Mouse (Mus musculus): ENCODE data around the gene Slit2. TPM values are rescaled to one million over a fixed set of nuclear protein-coding genes. Genes with fewer than 3 reads are reported as not detected.

The Slit2 gene
- polyA plus RNA-seq, 1 experiment, result 4.9 TPM

GRCm38 (mm10) chr5:48331441-48331840 is 348.5 kb downstream of the Slit2 start:
- Histone ChIP-seq H3K36me3 (ENCODE audit: control insufficient read depth, insufficient read depth) (no peaks in the 10 kb centered on the region), H3ac (ENCODE audit: control insufficient read depth, insufficient read length, low read depth) (no peak overlapping the region), H3K4me3 (ENCODE audit: insufficient read depth, poor library complexity, severe bottlenecking) (no peak overlapping the region), H3K27me3 (ENCODE audit: control insufficient read depth, insufficient read depth, insufficient read length) (no peaks in the 10 kb centered on the region), H3K79me2 (ENCODE audit: control insufficient read depth, insufficient read depth) (no peaks in the 10 kb centered on the region), H3K79me3 (ENCODE audit: low read depth) (no peaks in the 10 kb centered on the region)
- no peak for TF ChIP-seq MYOD1 (IDR thresholded peaks at IDR 0.05; ENCODE audit: control insufficient read depth, insufficient read length, low read depth)
- TF ChIP-seq CEBPB (IDR thresholded peaks at IDR 0.05; ENCODE audit: low read depth), result no peak
- no peak for TF ChIP-seq FOSL1 (IDR thresholded peaks at IDR 0.05; ENCODE audit: insufficient read depth, low read length, poor library complexity, severe bottlenecking)
- TF ChIP-seq CTCF (IDR thresholded peaks at IDR 0.05; ENCODE audit: control insufficient read depth, insufficient read depth, insufficient read length), result no peak
- TF ChIP-seq MAX (IDR thresholded peaks at IDR 0.05), result no peak

GRCm38 (mm10) chr5:48333407-48333806 is 350.5 kb downstream of the Slit2 start:
- H3K79me3 ChIP-seq (ENCODE audit: low read depth), result no peaks in the 10 kb centered on the region
- H3K79me2 ChIP-seq (ENCODE audit: control insufficient read depth, insufficient read depth), result no peaks in the 10 kb centered on the region
- TF ChIP-seq MYOG (IDR thresholded peaks at IDR 0.05; ENCODE audit: control insufficient read depth, extremely low read depth, insufficient read length) (no peak), USF1 (IDR thresholded peaks at IDR 0.05; ENCODE audit: low read depth) (no peak), FOSL1 (IDR thresholded peaks at IDR 0.05; ENCODE audit: insufficient read depth, low read length, poor library complexity, severe bottlenecking) (no peak), MAX (IDR thresholded peaks at IDR 0.05) (no peak), CEBPB (IDR thresholded peaks at IDR 0.05; ENCODE audit: low read depth) (no peak), CTCF (IDR thresholded peaks at IDR 0.05; ENCODE audit: control insufficient read depth, insufficient read depth, insufficient read length) (no peak), MYOD1 (IDR thresholded peaks at IDR 0.05; ENCODE audit: control insufficient read depth, insufficient read length, low read depth) (no peak)
- no peak overlapping the region for H3K4me3 ChIP-seq (ENCODE audit: insufficient read depth, poor library complexity, severe bottlenecking)
- H3K36me3 ChIP-seq (ENCODE audit: control insufficient read depth, insufficient read depth), result no peaks in the 10 kb centered on the region
- no peak overlapping the region for H3ac ChIP-seq (ENCODE audit: control insufficient read depth, insufficient read length, low read depth)
- no peaks in the 10 kb centered on the region for H3K27me3 ChIP-seq (ENCODE audit: control insufficient read depth, insufficient read depth, insufficient read length)

GRCm38 (mm10) chr5:48333884-48334513 is 351.1 kb downstream of the Slit2 start:
- no peak overlapping the region for H3K4me3 ChIP-seq (ENCODE audit: insufficient read depth, poor library complexity, severe bottlenecking)
- TF ChIP-seq MYOG (IDR thresholded peaks at IDR 0.05; ENCODE audit: control insufficient read depth, extremely low read depth, insufficient read length) (no peak), CEBPB (IDR thresholded peaks at IDR 0.05; ENCODE audit: low read depth) (no peak), MYOD1 (IDR thresholded peaks at IDR 0.05; ENCODE audit: control insufficient read depth, insufficient read length, low read depth) (no peak), USF1 (IDR thresholded peaks at IDR 0.05; ENCODE audit: low read depth) (no peak), CTCF (IDR thresholded peaks at IDR 0.05; ENCODE audit: control insufficient read depth, insufficient read depth, insufficient read length) (no peak), MAX (IDR thresholded peaks at IDR 0.05) (no peak), FOSL1 (IDR thresholded peaks at IDR 0.05; ENCODE audit: insufficient read depth, low read length, poor library complexity, severe bottlenecking) (no peak)
- no peaks in the 10 kb centered on the region for H3K36me3 ChIP-seq (ENCODE audit: control insufficient read depth, insufficient read depth)
- H3K27me3 ChIP-seq (ENCODE audit: control insufficient read depth, insufficient read depth, insufficient read length), result no peaks in the 10 kb centered on the region
- no peaks in the 10 kb centered on the region for H3K79me2 ChIP-seq (ENCODE audit: control insufficient read depth, insufficient read depth)
- no peaks in the 10 kb centered on the region for H3K79me3 ChIP-seq (ENCODE audit: low read depth)
- H3ac ChIP-seq (ENCODE audit: control insufficient read depth, insufficient read length, low read depth), result no peak overlapping the region

- no peak for TF ChIP-seq FOSL1 (IDR thresholded peaks at IDR 0.05; ENCODE audit: insufficient read depth, low read length, poor library complexity, severe bottlenecking)
- TF ChIP-seq CTCF (IDR thresholded peaks at IDR 0.05; ENCODE audit: control insufficient read depth, insufficient read depth, insufficient read length), result no peak
- Histone ChIP-seq H3K79me2 (ENCODE audit: control insufficient read depth, insufficient read depth) (no peaks in the 10 kb centered on the region), H3ac (ENCODE audit: control insufficient read depth, insufficient read length, low read depth) (no peak overlapping the region), H3K79me3 (ENCODE audit: low read depth) (no peaks in the 10 kb centered on the region), H3K27me3 (ENCODE audit: control insufficient read depth, insufficient read depth, insufficient read length) (no peaks in the 10 kb centered on the region), H3K36me3 (ENCODE audit: control insufficient read depth, insufficient read depth) (no peaks in the 10 kb centered on the region), H3K4me3 (ENCODE audit: insufficient read depth, poor library complexity, severe bottlenecking) (no peak overlapping the region)
Observed at GRCm38 (mm10) chr5:48340808-48341433, 358.0 kb downstream of the Slit2 start.

GRCm38 (mm10) chr5:48345095-48345982 is 362.4 kb downstream of the Slit2 start:
- Histone ChIP-seq H3K4me3 (ENCODE audit: insufficient read depth, poor library complexity, severe bottlenecking) (no peak overlapping the region), H3K79me3 (ENCODE audit: low read depth) (no peaks in the 10 kb centered on the region), H3K79me2 (ENCODE audit: control insufficient read depth, insufficient read depth) (no peaks in the 10 kb centered on the region), H3K36me3 (ENCODE audit: control insufficient read depth, insufficient read depth) (no peaks in the 10 kb centered on the region), H3ac (ENCODE audit: control insufficient read depth, insufficient read length, low read depth) (no peak overlapping the region), H3K27me3 (ENCODE audit: control insufficient read depth, insufficient read depth, insufficient read length) (no peaks in the 10 kb centered on the region)
- TF ChIP-seq CEBPB (IDR thresholded peaks at IDR 0.05; ENCODE audit: low read depth) (no peak), MAX (IDR thresholded peaks at IDR 0.05) (no peak), USF1 (IDR thresholded peaks at IDR 0.05; ENCODE audit: low read depth) (no peak), FOSL1 (IDR thresholded peaks at IDR 0.05; ENCODE audit: insufficient read depth, low read length, poor library complexity, severe bottlenecking) (no peak), MYOD1 (IDR thresholded peaks at IDR 0.05; ENCODE audit: control insufficient read depth, insufficient read length, low read depth) (no peak), CTCF (IDR thresholded peaks at IDR 0.05; ENCODE audit: control insufficient read depth, insufficient read depth, insufficient read length) (no peak), MYOG (IDR thresholded peaks at IDR 0.05; ENCODE audit: control insufficient read depth, extremely low read depth, insufficient read length) (no peak)

Measured in C2C12 (cell line).